Mouse (Mus musculus): ENCODE results near the gene Mapt.

- TF ChIP-seq MXI1 (IDR thresholded peaks at IDR 0.05; ENCODE audit: low read depth, low read length), result no peak
- TF ChIP-seq POLR2A (IDR thresholded peaks at IDR 0.05; ENCODE audit: low read depth, low read length), result no peak
- TF ChIP-seq MAFK (IDR thresholded peaks at IDR 0.05; ENCODE audit: insufficient replicate concordance, low read length), result no peak
- no peak for TF ChIP-seq CTCF (conservative IDR thresholded peaks at IDR 0.05 in 1 of 2, IDR thresholded peaks at IDR 0.05 in 1 of 2; ENCODE audit: low read depth in 2 of 2, low read length in 2 of 2)
- TF ChIP-seq MAX (IDR thresholded peaks at IDR 0.05; ENCODE audit: low read length), result no peak
- no peak for TF ChIP-seq MEF2A (IDR thresholded peaks at IDR 0.05; ENCODE audit: borderline replicate concordance, low read depth, low read length)
- no peak for TF ChIP-seq JUN (IDR thresholded peaks at IDR 0.05; ENCODE audit: insufficient read depth, low read depth, low read length)
- TF ChIP-seq KAT2A (IDR thresholded peaks at IDR 0.05; ENCODE audit: insufficient replicate concordance, low read length), result no peak
- no peak for TF ChIP-seq CHD1 (IDR thresholded peaks at IDR 0.05; ENCODE audit: low read depth, low read length)
- TF ChIP-seq EP300 (IDR thresholded peaks at IDR 0.05; ENCODE audit: low read length), result no peak
Observed at GRCm38 (mm10) chr11:104187766-104188165, 43.4 kb upstream of the Mapt start.

Data from CH12.LX (cell line).